Mouse (Mus musculus): ENCODE results near the gene B9d2.

Gene B9d2

DNA sequence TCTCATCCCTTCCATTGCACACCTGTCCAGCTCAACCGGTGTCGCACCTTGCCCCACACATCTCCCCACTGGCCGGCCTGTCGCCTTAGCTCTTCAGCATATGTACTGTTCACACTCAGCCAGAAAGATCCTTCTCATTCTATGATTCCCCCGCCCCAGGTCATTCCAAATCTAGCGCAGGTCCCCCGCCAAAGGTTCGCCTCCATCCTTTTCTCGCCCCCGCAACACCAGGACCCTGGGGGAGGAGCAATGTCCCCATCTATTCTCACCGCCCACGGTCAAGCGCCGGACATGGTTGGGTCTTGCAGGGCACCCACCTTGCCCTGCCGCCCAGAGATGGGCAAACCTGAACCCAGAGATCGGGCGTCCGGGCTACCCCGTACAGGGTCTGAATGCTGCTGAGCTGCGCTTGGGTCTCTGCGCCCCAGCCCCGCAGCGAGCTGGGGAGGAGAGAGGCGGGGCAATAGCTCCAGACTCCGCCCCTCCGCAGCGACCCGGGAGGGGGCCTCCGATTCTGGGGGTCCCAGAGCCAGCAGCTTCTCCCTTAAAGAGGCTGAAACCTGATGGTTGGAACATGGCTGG, 5.8 kb upstream of the B9d2 start, which contains the start of gene Tmem91:
Gene Tmem91, minus strand, starts transcription at position 448 of the 582 bp plus-strand sequence.
- no peak for DNase-seq (ENCODE audit: low read depth)

GRCm38 (mm10) chr7:25675405-25675804, 5.2 kb upstream of the B9d2 start:
- no peak for DNase-seq (ENCODE audit: low read depth)

DNA sequence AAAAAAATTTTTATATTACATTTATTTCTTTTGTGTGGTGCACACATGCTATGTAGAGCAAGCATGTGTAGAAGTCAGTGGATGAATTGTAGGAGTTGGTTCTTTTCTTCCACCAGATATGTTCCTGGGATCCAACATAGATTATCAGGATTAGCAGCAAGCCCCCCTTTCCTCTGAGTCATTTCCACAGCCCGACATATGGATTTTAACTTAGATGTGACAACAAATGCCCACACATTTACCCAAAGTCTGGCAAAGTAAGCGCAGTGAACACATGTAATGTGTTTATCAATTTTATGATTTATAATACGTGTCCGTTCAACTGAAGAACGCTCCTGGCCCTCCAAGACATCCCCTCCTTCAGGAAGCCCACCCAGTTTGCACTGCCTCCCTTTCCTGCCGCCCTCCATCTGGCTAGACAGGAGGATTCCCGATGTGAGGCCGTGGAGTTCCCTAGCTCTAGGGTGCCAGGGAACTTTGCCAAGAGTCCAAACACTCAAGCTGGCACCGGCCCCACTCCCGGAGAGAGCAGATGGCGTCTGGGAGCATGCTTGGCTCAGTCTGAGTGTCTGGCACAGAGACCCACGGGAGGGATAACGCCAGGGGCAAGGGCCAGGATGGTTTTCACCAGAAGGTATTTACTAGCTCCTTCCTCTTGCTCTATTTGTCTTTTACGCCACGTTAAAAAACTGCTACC, 4.3 kb upstream of the B9d2 start:
- DNase-seq (ENCODE audit: low read depth), result no peak

- no peak for DNase-seq (ENCODE audit: low read depth)
Measured at GRCm38 (mm10) chr7:25677013-25677412, 3.6 kb upstream of the B9d2 start.

DNA sequence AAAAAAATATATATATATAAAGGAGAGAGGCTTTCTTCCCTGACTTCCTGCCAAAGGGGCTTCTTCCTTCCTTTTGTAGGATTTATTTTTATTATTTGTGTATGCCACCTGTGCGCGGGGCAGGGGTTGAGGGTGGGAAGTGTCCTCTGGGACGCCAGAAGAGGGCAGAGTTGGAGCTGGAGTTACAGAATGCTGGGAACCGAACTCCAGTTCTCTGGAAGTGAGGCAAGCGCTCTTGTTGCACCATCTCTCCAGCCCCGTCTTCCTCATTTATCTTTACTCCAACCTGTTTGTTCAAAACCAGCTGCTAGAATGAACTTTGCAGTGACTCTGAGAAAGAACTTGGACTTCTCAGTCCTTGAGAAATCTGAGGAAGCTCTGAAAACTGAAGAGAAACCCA, 609 bp upstream of the B9d2 start:
- DNase-seq (ENCODE audit: low read depth), result no peak

- DNase-seq (ENCODE audit: low read depth), result no peak
Measured at GRCm38 (mm10) chr7:25681341-25682231, 1.0 kb downstream of the B9d2 start.

DNA sequence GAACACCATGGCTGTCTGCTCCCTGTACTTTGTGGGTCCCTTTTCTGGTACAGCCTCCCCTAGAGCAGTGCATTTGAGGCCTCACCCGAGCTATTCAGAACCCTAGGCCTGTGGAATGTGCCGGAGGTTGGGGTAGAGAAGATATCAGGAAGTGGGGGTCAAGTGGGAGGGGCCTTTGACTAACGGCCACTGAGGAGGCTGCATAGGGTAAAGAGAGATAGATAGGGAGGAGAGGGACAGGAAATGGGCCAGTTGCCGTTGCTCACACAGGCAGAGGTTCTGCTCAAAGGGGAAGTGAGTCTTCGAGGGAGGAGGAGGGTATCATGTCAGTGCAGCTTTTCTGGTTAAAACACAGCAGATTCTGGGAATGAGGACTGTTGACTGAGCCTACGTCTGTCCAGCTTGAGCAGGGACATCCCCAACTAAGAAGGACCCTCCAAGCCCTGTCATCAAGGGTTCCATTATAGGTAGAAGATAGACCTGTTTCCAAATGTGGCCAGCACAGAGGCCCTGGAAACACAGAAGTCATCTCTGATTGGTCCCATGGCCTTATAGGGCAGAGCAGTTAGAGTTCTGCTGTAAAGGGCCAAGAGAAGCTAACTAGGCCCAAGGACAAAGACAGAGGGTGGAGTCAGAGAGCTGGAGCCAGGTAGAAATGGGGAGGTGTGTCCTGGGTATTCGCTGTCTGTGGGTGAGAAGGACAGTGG, 3.0 kb downstream of the B9d2 start:
- peak; percentile 70 for DNase-seq (ENCODE audit: low read depth)

DNA sequence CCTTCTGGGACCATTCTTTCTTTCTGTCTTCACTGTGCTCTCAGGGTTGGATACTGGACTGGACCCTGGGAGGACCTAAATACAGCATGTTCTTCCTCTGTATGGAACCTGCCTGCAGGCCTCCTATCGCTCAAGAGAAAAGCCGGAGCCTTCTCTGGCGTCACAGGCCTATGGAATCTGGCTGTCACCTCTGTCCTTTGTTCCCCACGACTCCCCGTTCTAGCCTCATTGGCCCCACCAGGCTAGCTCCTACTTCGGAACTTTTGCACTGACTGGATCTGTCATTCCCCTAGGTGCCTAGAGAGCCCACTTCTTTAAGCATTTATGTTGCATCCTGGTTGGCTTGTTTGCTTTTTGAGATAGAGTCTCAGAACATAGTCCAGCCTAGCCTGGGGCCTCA, 4.1 kb downstream of the B9d2 start:
- no peak for DNase-seq (ENCODE audit: low read depth)

DNA sequence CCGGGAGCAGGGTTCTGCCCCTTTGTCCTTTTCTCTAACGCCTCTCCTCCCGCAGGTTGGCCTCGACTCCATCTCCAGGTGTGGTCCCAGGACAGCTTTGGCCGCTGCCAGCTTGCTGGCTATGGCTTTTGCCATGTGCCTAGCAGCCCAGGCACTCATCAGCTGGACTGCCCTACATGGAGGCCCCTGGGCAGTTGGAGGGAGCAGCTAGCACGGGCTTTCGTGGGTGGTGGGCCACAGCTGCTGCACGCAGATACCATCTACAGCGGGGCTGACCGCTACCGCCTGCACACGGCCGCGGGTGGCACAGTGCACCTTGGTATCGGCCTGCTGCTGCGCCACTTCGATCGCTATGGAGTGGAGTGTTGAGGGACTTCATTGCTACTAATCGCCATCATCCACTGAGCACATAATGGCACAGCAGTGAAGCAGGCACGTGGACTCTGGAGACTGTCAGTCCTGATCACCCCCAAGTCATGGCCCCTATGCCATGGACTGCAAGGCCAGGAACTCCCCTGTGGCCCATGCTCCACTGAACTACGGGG, 5.4 kb downstream of the B9d2 start:
- no peak for DNase-seq (ENCODE audit: low read depth)

- peak; percentile 65 for DNase-seq (ENCODE audit: low read depth)
Measured at GRCm38 (mm10) chr7:25686680-25687531, 6.3 kb downstream of the B9d2 start, which contains the start of gene Tgfb1. Gene Tgfb1, plus strand, starts transcription at chr7:25687002.

GRCm38 (mm10) chr7:25687811-25688401, 7.3 kb downstream of the B9d2 start:
- no peak for DNase-seq (ENCODE audit: low read depth)

- peak; percentile 80 for DNase-seq (ENCODE audit: low read depth)
Measured at GRCm38 (mm10) chr7:25688810-25689586, 8.4 kb downstream of the B9d2 start.

- DNase-seq (ENCODE audit: low read depth), result peak; percentile 60
Measured at GRCm38 (mm10) chr7:25689603-25690021, 9.0 kb downstream of the B9d2 start.

GRCm38 (mm10) chr7:25690051-25690450, 9.5 kb downstream of the B9d2 start:
- no peak for DNase-seq (ENCODE audit: low read depth)

GRCm38 (mm10) chr7:25694104-25694503, 13.5 kb downstream of the B9d2 start:
- no peak for DNase-seq (ENCODE audit: low read depth)

- DNase-seq (ENCODE audit: low read depth), result no peak
Measured at GRCm38 (mm10) chr7:25699851-25700250, 19.3 kb downstream of the B9d2 start.

GRCm38 (mm10) chr7:25700732-25701131, 20.2 kb downstream of the B9d2 start:
- DNase-seq (ENCODE audit: low read depth), result no peak

DNA sequence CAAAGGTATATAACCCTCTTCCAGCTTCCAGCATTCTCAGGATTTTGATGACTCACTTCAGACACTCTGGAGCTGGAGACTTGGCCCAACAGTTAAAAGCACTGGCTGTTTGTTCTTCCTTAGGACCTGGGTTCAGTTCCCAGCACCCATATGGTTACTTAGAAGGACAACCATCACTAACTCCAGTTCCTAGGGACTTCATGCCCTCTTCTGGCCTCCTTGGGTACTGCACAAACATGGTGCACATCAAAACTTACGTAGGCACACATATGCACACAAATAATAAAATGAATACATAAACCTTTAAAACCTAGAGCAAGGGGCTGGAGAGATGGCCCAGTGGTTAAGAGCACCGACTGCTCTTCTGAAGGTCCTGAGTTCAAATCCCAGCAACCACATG, 21.8 kb downstream of the B9d2 start:
- no peak for DNase-seq (ENCODE audit: low read depth)

GRCm38 (mm10) chr7:25703793-25704494, 23.4 kb downstream of the B9d2 start:
- DNase-seq (ENCODE audit: low read depth), result no peak
